Mouse (Mus musculus): ENCODE measurements at regions not wholly inside any gene's neighbourhood (a gene's known extent, or its start where the extent isn't known, plus 50 kb on each side); places are given as distances from the start of the nearest gene placed in this dataset.

GRCm38 (mm10) chr2:115466170-115466569 is 115.3 kb upstream of the BC052040 start:
- TF ChIP-seq CTCF (IDR thresholded peaks at IDR 0.05; ENCODE audit: borderline replicate concordance, insufficient read depth, low read depth, low read length) (no peak), POLR2A (IDR thresholded peaks at IDR 0.05; ENCODE audit: borderline replicate concordance, insufficient read depth, low read length) (no peak)
